Mouse (Mus musculus) hindbrain, embryonic 16.5 days (tissue): ENCODE measurements around the gene Slc27a1. TPM values are rescaled to one million over a fixed set of nuclear protein-coding genes. Genes with fewer than 3 reads are reported as not detected.

Source experiments
- ATAC-seq: fragments of 200-750 bp; cut with Nextera tagmentation; 2 replicates; pipeline ENCODE4 v1.8.0; 2017; ENCODE audit warnings: moderate TSS enrichment, moderate library complexity
- H3K27ac ChIP-seq: fragments of 300-500 bp; sonication (generic); 2 replicates; pipeline ENCODE4 v1.5.1; 2014; ENCODE audit warnings: low read depth, mild to moderate bottlenecking, control low read depth, low read length, moderate library complexity
- H3K27me3 ChIP-seq: fragments of 300-500 bp; sonication (generic); replicated peaks from 2 replicates; pipeline ENCODE4 v1.6.1; 2014; ENCODE audit warnings: low read length; ENCODE audit not compliant: control insufficient read depth, insufficient read depth
- H3K36me3 ChIP-seq: fragments of 300-500 bp; sonication (generic); 2 replicates; pipeline ENCODE4 v1.6.1; 2014; ENCODE audit warnings: mild to moderate bottlenecking, low read length, moderate library complexity, mixed read lengths; ENCODE audit not compliant: control insufficient read depth, insufficient read depth
- H3K4me1 ChIP-seq: fragments of 300-500 bp; sonication (generic); 2 replicates; pipeline ENCODE4 v1.6.1; 2014; ENCODE audit warnings: low read depth, low read length; ENCODE audit not compliant: control insufficient read depth, insufficient read depth
- H3K4me2 ChIP-seq: fragments of 300-500 bp; sonication (generic); 2 replicates; pipeline ENCODE4 v1.6.1; 2014; ENCODE audit warnings: mild to moderate bottlenecking, low read length, control low read depth, moderate library complexity
- H3K4me3 ChIP-seq: fragments of 300-500 bp; sonication (generic); 2 replicates; pipeline ENCODE4 v1.5.1; 2014; ENCODE audit warnings: mild to moderate bottlenecking, low read length, control low read depth, moderate library complexity
- H3K9ac ChIP-seq: fragments of 300-500 bp; sonication (generic); 2 replicates; pipeline ENCODE4 v1.6.1; 2014; ENCODE audit warnings: low read depth, mild to moderate bottlenecking, control low read depth, low read length, moderate library complexity
- H3K9me3 ChIP-seq: fragments of 300-500 bp; sonication (generic); 2 replicates; pipeline ENCODE4 v1.6.1; 2014; ENCODE audit warnings: mild to moderate bottlenecking, low read length, moderate library complexity; ENCODE audit not compliant: control insufficient read depth
- WGBS: fragments of 180-500 bp; shearing (Covaris S2); extraction: QIAGEN DNeasy Blood & Tissue Kit; methylation state at CpG from one replicate; pipeline ENCODE4 v1.1.7; 2014; 5-methylcytosine and 5-hydroxymethylcytosine counted together
- polyA plus RNA-seq: library from polyadenylated mRNA; unstranded; fragments of >200 nt; fragmentation: Nextera tagmentation; extraction: Ambion mirVana; gene quantifications from 2 replicates; pipeline ENCODE4 v1.2.1, GENCODE M21; 2015

The Slc27a1 gene
- polyA plus RNA-seq, 1 experiment from 2014 or later = 107 TPM

DNA sequence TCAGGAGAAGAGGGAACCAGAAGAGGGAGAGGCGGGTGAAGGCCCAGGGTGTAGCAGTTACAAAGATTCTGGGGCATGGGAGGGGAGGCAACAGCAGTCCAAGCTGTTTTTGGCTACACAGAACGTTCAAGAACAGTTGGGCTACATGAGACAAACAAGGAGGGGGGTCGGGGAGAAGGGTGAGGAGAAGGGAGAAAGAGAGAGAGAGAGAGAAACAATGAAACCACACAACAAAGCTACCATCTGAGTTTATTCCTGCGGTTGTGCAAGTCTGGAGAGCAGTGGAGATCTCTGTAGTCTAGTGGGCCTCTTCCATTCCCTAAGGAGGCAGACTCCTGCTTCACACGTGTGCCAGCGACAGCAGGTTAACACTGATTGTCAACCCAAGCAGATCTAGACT, 14.7 kb upstream of the Slc27a1 start:
- Histone ChIP-seq H3K4me1 (peaks cover 6% of the 10 kb centered on the region), H3K27ac (no peak overlapping the region), H3K27me3 (peaks cover 34% of the 10 kb centered on the region), H3K9ac (no peak overlapping the region), H3K4me2 (no peak overlapping the region), H3K36me3 (no peaks in the 10 kb centered on the region), H3K9me3 (no peaks in the 10 kb centered on the region), H3K4me3 (no peak overlapping the region)
- ATAC-seq = no peak
- WGBS = 63% methylated on average over 6 of the region's 6 CpGs

DNA sequence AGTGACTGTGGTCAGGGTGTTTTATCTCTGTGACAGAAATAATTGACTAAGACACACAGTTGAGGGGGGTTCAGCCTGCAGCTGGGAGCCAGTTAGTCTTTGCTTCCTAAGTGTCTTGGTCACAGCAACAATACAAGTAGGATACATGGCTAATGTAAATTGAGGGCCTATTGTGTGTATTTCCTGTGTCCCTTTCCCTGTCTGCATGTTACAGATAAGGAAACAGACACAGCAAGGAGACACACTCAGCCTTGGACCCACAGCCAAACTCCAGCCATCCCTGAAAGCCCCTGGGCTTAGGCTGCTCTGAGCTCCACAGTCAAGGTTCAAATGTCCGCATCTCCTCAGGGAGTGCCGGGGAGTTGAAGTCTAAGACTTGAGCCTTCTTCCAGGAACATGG, 14.0 kb upstream of the Slc27a1 start:
- H3K4me2 ChIP-seq = no peak overlapping the region
- ATAC-seq = no peak
- peaks cover 8% of the 10 kb centered on the region for H3K4me1 ChIP-seq
- H3K9ac ChIP-seq = no peak overlapping the region
- H3K27me3 ChIP-seq = peaks cover 40% of the 10 kb centered on the region
- no peaks in the 10 kb centered on the region for H3K36me3 ChIP-seq
- no peak overlapping the region for H3K4me3 ChIP-seq
- no peak overlapping the region for H3K27ac ChIP-seq
- H3K9me3 ChIP-seq = no peaks in the 10 kb centered on the region
- WGBS = 94% methylated on average over 2 of the region's 2 CpGs

DNA sequence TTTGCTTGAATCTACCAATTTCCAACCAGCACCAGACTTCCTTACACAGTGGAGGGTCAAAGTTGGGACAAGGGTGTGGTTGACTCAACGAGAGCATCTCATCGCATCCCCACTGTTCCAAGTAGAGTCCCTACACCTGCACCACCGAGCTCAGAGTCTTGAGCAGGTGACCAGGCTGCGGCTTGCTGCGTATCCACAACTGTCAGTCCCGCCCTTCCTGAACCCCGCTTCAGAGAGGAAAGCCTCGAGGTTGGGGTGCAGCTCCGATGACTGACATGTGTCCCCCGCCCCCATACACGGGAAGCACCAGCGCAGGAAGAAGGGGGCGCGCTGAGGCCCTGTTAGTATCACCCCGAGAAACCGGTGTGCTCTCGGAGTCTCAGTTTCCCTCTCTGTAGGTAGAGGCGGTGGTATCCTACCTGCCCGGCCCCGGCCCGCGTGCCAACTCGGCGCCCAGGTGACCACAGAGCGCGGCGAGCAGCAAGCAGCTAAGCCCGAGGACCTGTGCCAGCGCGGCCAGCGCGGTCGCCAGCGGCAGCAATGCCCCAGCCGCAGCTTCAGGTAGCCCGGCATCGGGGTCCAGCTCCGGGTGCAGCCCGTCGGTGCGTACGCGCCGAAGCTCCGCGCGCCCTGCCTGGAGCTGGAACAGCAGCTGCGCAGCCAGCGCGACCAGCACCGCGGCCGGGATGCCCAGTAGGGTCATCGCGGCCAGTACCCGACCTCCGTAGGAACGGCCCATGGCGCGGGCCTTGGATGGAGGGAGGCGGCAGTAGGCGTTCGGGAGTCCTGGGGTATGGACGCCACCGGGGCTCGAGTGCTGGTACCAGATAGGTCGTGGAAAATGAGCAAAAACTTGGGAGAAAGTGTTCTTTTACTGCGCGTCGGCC, 10.4 kb upstream of the Slc27a1 start, which contains the start of gene Tmem221:
TSS of gene Tmem221 (minus strand) at position 801 of the 887 bp plus-strand sequence.
- no peak for ATAC-seq
- peak within 1 kb of the TSS; percentile 50 for H3K4me2 ChIP-seq
- peak within 1 kb of the TSS; percentile 43; the same call in 1 of the 2 replicates for H3K9ac ChIP-seq
- no peaks in the 10 kb centered on the region for H3K36me3 ChIP-seq
- peaks cover 13% of the 10 kb centered on the region for H3K4me1 ChIP-seq
- H3K4me3 ChIP-seq = peak within 1 kb of the TSS; percentile 25
- peaks cover 72% of the 10 kb centered on the region for H3K27me3 ChIP-seq
- no peak within 1 kb of the TSS for H3K27ac ChIP-seq
- no peaks in the 10 kb centered on the region for H3K9me3 ChIP-seq
- WGBS = 4% methylated on average over 69 of the region's 70 CpGs

DNA sequence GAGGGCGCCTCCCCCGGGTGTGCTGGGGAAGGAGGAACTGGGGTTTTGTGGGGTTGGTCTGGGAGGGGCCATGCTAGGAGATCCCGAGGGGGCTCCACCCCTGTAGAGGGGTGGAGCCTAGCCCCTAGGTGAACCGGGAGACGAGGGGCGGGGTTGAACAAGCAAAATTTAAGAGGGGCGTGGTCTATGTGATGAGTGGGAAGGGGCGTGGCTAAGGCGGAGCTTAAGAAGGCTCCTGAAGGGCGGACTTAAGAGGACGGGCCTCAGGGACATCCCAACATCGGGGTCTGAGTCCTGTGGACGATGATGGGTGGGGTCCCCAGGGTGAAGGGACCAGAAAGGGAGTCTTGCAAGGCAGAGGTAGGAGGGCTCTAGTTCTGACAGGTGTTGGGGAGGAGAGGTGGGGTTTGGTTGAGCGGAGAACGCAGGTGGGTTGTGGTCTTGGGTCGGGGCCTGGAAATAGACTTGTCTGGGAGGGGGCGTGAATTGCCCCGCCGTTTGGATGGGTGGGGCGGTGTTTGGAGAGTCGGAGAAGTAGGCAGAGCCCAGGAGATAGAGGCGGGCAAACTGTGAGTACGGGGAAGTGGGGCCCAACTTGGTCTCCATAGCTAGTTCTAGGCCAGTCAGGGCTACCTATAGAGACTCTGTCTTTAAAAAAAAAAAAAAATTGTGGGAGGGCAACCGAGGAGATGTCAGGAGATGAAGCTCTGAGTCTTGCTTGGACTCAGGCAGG, 9.6 kb upstream of the Slc27a1 start:
- H3K4me2 ChIP-seq = peak overlapping the region; percentile 50
- peaks cover 13% of the 10 kb centered on the region for H3K4me1 ChIP-seq
- H3K9ac ChIP-seq = no peak overlapping the region
- H3K9me3 ChIP-seq = peaks cover 2% of the 10 kb centered on the region; the same call in 1 of the 2 replicates
- H3K27me3 ChIP-seq = peaks cover 74% of the 10 kb centered on the region
- no peaks in the 10 kb centered on the region for H3K36me3 ChIP-seq
- ATAC-seq = no peak
- H3K4me3 ChIP-seq = peak overlapping the region; percentile 25
- WGBS = 2% methylated on average over 24 of the region's 24 CpGs
- no peak overlapping the region for H3K27ac ChIP-seq

DNA sequence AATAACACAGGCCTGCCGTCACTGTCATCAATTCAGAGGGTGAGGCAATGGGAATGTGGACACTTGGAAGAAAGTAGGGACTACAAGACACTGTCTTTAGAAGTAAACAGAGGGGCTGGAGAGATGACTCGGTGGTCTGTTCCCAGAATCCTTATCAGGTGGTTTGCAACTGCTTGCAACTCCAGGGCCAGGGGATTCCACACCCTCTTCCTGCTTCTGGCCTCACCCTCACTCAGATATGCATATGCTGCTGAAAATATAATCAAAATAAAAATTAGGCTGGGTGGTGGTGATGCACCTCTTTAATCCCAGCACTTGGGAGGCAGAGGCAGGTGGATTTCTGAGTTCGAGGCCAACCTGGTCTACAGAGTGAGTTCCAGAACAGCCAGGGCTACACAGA, 8.6 kb upstream of the Slc27a1 start:
- no peaks in the 10 kb centered on the region for H3K36me3 ChIP-seq
- 82% methylated on average over 3 of the region's 3 CpGs for WGBS
- no peak for ATAC-seq
- peaks cover 2% of the 10 kb centered on the region; the same call in 1 of the 2 replicates for H3K9me3 ChIP-seq
- H3K27ac ChIP-seq = no peak overlapping the region
- H3K4me3 ChIP-seq = no peak overlapping the region
- H3K9ac ChIP-seq = no peak overlapping the region
- no peak overlapping the region for H3K4me2 ChIP-seq
- peaks cover 13% of the 10 kb centered on the region for H3K4me1 ChIP-seq
- peaks cover 74% of the 10 kb centered on the region for H3K27me3 ChIP-seq

DNA sequence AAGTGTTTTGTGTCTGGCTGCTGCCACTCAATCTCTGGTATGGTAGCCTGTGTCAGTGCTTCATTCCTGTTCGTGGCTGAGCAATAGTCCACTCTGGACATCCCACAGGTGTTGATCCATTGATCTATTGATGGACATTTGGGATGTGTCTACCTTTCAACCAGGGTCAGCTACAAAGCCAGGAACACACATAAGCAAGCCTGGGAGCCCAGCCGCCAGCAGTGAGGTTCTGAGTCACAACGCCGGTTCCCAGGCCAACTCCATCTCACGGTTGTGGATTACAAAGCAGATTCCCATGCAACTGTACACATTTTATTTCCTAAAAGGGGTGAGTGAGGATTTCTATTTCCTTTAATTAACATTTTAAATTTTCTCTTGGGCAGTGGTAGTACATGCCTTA, 7.9 kb upstream of the Slc27a1 start:
- 82% methylated on average over 5 of the region's 5 CpGs for WGBS
- H3K36me3 ChIP-seq = no peaks in the 10 kb centered on the region
- peaks cover 13% of the 10 kb centered on the region for H3K4me1 ChIP-seq
- H3K27ac ChIP-seq = no peak overlapping the region
- no peak for ATAC-seq
- H3K9me3 ChIP-seq = peaks cover 2% of the 10 kb centered on the region; the same call in 1 of the 2 replicates
- H3K4me2 ChIP-seq = no peak overlapping the region
- H3K27me3 ChIP-seq = peaks cover 74% of the 10 kb centered on the region
- H3K9ac ChIP-seq = no peak overlapping the region
- H3K4me3 ChIP-seq = no peak overlapping the region

DNA sequence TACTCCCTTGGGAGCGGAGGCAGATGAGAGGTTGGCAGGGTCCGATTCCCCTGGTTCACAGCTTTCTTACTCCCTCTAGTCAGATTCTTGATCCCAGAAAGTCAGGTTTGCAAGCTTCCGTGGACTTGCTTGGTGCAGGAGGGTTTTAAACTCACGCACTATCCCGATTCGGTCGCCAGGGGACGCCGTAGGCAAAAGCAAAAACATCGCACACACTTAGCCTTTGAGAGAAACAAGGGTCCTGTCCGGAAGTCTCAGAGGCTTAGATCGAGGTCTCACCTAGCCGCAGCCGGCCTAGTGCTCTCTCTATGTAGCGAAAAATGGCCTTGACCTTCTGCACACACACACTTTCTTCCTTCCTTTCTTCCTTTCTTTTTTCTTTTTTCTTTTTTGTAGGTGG, 7.3 kb upstream of the Slc27a1 start:
- no peak overlapping the region for H3K9ac ChIP-seq
- no peak overlapping the region for H3K27ac ChIP-seq
- peaks cover 13% of the 10 kb centered on the region for H3K4me1 ChIP-seq
- H3K4me2 ChIP-seq = no peak overlapping the region
- 3% methylated on average over 15 of the region's 15 CpGs for WGBS
- H3K4me3 ChIP-seq = no peak overlapping the region
- no peaks in the 10 kb centered on the region for H3K36me3 ChIP-seq
- H3K9me3 ChIP-seq = peaks cover 2% of the 10 kb centered on the region; the same call in 1 of the 2 replicates
- H3K27me3 ChIP-seq = peaks cover 69% of the 10 kb centered on the region
- ATAC-seq = peak; percentile 43; the same call in 1 of the 2 replicates

DNA sequence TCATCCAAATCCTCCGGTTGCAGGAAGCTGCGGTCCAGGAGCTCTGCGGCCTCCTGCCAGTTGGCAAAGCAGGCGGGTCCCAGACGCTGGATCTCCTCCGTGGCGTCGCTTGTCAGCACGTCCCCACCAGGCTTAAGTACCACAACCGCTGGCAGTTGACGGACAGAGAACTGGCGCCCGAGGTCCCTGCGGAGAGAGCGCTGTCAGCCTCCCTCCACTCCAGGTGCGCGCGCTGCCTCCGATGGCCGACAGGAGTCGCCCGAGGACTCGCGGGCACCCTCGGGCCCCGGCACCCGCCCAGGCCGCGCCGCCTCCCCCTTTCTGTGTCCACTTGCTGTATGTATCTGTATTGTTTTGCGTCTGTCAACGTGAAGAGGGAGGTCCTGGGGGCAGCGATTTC, 5.9 kb upstream of the Slc27a1 start:
- Histone ChIP-seq H3K4me2 (peak overlapping the region; percentile 52), H3K27ac (no peak overlapping the region), H3K4me3 (peak overlapping the region; percentile 32), H3K9me3 (peaks cover 2% of the 10 kb centered on the region; the same call in 1 of the 2 replicates), H3K27me3 (peaks cover 56% of the 10 kb centered on the region), H3K9ac (peak overlapping the region; percentile 50), H3K4me1 (peaks cover 13% of the 10 kb centered on the region), H3K36me3 (no peaks in the 10 kb centered on the region)
- peak; percentile 53; the same call in 1 of the 2 replicates for ATAC-seq
- WGBS = 1% methylated on average over 33 of the region's 33 CpGs

DNA sequence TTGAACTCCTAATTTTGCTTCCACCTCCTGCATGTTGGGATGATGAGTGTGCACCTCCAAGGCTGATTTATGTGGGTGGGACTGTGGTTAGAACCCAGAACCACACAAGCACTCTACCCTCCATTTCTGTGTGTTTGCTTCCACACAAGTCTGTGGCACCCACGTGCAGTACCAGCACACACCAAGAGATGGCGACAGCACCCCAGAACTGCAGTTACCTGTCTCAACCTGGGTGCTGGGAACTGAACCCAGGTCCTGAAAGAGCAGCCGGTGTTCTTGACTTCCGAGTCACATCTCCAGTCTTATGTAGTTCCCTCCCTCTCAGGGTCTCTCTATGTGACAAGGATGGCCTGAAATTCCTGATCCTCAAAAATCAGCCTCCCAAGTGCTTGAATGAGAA, 4.7 kb upstream of the Slc27a1 start:
- Histone ChIP-seq H3K4me2 (no peak overlapping the region), H3K4me3 (no peak overlapping the region), H3K9ac (no peak overlapping the region), H3K27me3 (peaks cover 44% of the 10 kb centered on the region), H3K9me3 (peaks cover 2% of the 10 kb centered on the region; the same call in 1 of the 2 replicates), H3K4me1 (peaks cover 16% of the 10 kb centered on the region), H3K36me3 (no peaks in the 10 kb centered on the region), H3K27ac (no peak overlapping the region)
- no peak for ATAC-seq
- WGBS = 92% methylated on average over 4 of the region's 4 CpGs
